Mouse (Mus musculus) MN1 (cell line): ENCODE data around the gene Naaa.
A peak's percentile ranks its signal among the peaks of the same experiment; 100 is the strongest.

Source experiments
- DNase-seq: peaks from one replicate; pipeline ENCODE4 v3.0.0-alpha.2; 2016; ENCODE audit warnings: low spot score

The Naaa gene

GRCm38 (mm10) chr5:92263761-92264359 is 14.1 kb downstream of the Naaa start:
- peak; percentile 78 for DNase-seq

GRCm38 (mm10) chr5:92262646-92263045 is 15.3 kb downstream of the Naaa start:
- peak; percentile 65 for DNase-seq

DNA sequence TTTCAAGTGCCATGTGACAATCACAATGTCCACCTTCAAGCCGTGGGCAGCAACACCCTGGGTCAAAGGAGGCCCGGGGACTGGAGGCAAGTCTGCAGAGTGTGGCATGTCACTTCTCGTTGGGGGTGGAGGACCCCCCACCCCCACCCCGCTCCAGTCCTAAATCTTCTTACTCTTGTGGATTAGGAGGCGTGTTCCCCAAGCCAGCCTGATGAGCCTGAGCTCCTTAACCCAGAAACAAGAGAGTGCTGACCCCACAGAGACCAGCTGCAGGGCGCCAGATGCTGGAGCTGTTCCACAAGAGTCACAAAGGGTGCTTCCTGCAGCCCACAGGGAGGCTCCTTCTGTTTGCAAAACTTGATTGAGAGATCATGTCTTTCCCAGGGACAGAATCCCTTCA is 21.8 kb downstream of the Naaa start, which contains the start of gene Ppef2:
TSS of gene Ppef2 (minus strand) at position 61 of the 400 bp plus-strand sequence.
- no peak for DNase-seq

DNA sequence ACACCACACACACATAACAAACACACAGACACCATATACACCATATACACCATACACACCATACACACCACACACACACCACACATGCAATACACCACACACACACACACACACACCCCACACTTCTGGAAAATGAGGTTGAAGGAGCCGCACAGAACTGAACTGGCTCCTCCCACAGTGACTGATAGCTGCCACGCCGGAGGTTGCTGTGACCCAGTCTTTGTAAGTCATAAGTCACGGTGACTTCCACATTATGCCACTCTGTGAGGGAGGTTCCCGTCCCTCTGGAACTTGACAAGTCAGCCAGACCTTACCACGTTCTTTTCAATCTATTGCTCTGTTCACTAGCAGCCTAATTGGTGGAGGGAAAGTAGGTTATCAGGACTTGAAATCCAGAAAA is 23.5 kb downstream of the Naaa start:
- DNase-seq = no peak

GRCm38 (mm10) chr5:92252797-92253343 is 25.1 kb downstream of the Naaa start:
- no peak for DNase-seq

- DNase-seq = no peak
These were observed 25.9 kb downstream of the Naaa start for GRCm38 (mm10) chr5:92252031-92252430.

GRCm38 (mm10) chr5:92248614-92249013 is 29.4 kb downstream of the Naaa start:
- DNase-seq = no peak

DNA sequence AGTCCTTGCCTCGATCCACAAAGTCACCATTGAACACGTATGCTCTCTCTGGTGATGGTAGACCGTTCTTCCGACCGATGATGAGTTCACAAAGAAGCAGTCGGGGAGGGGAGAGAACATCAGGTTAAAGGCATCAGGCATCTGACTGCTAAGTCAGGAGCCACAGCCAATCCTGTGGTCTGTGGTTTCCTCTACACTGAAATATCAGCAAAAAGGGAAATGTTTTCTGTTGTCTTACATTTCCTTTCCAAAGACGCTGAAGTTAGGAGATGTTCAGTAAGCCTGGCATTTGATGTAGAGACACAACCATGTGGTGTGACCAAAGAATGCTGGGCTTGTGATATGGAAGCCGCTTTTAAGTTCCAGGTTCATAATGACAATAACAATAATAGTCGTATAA is 32.5 kb downstream of the Naaa start:
- DNase-seq = no peak

GRCm38 (mm10) chr5:92244900-92245299 is 33.1 kb downstream of the Naaa start:
- DNase-seq = no peak

GRCm38 (mm10) chr5:92240769-92241168 is 37.2 kb downstream of the Naaa start:
- no peak for DNase-seq

DNA sequence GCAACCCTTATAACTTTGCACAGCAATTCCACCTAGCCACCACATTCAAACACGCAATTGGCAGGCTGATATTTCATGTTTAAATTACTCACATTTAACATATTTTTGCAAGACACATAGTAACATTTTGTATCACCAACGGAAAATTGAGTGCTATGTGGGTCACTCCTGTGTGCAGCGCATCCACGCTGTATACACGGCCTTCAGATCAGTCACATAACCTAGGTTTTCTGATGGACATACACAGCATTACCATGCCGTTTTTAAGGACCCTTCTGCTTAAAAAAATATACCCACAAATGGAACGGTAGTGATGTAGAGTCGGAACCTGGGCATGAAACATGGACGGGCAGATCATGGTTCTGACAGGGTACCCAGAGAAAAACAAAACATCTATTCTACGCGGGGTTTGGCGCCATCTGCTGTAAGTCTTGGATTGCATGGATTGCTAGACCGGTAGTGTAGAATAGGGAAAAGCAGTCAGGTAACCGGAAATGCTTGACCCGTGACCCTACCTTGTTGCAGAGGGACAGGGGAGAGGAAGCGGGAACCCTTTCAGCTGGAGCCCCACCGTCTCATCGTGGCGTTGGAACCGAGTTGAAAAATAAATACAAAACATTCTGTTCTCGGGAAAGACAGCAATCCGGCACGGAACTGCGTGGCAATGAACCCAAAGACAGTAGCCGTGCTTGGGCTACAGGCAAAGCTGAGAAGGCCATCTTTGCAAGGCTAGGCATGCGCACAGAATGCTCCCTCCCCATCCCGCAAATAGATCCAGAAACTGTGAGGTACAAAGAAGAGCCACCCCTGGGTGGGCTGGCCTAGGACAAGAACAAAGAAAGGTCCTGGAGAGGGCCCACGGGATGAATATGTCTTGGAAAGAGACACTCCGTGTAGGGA is 38.4 kb downstream of the Naaa start:
- peak; percentile 46 for DNase-seq

- peak; percentile 9 for DNase-seq
These were observed 42.9 kb downstream of the Naaa start for GRCm38 (mm10) chr5:92234939-92235557.

GRCm38 (mm10) chr5:92233366-92233765 is 44.6 kb downstream of the Naaa start:
- no peak for DNase-seq

DNA sequence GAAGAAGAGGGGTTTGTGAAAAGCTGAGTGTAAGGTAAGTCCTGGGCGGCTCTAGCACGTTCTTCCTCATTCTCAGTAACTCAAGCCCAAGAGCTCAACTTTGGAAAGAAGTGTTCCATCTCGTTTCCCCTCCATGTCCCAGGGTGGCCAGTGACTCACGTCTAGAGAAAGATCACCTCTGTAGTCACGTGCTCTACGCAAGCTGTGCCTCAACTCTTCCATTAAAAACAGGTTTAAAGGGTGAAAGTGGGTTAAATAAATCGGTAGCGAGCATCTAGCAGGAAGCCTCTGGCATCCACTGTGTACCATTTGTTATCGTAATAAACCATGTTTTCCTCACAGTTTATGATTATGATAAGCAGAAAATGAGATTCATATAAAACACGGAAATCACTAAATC is 46.1 kb downstream of the Naaa start:
- no peak for DNase-seq

- no peak for DNase-seq
These were observed 47.7 kb downstream of the Naaa start for GRCm38 (mm10) chr5:92230306-92230705.

DNA sequence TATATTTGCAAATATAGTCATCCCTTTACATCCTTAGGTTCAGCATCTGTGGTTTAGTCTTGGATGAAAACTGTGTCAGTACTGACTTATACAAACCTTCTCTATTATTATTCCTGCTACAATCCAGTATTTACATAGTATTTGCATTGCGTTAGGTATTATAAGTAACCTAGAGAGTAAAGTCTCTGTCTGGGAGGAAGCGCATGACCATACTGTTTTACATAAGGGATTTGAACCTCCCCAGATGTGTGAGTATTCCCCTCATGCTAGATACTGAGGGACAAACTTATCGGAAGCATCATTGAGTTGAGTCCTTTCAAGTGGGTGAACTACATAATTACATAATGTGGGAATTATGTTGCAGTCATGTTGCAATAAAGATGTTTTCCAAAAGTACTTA is 48.5 kb downstream of the Naaa start:
- no peak for DNase-seq

DNA sequence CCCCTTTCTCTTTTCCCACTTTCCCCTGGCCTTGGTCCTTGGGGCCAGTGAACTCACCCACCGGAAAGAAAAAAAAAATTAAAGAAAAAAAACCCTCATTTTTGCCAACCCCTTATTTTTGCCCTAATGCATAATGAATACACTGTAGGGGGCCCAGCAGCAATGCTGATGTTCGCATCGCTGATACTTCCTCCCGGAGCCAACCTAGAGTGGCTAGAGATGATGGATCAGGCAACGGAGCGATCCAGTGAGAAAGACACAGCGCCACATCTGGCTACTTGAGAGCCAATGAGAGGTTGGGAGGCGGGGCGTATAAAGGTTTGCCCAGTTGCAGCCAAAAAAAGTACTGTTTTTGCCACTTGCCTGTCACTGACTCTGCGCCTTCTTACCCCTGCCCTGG is 49.2 kb downstream of the Naaa start:
- DNase-seq = no peak

DNA sequence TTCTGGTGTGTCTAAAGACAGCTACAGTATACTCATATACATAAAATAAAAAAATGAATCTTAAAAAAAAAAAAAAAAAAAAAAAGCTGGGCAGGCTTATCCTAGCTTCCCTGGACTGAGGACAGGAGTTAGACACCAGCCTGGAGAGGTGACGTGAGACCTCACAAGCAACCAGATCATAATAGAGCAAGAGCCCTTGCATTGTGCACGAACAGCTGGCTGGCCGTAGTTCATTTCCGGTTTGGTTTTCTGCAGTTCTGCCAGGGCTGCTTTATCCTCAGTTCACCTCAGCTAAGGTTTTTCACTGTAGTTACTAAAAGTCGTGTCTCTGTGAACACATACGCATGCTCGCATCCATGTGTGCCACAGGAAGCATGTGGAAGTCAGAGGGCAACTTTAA is 50.2 kb downstream of the Naaa start:
- no peak for DNase-seq

GRCm38 (mm10) chr5:92220287-92220902 is 57.6 kb downstream of the Naaa start:
- peak; percentile 31 for DNase-seq

- DNase-seq = peak; percentile 18
These were observed 58.1 kb downstream of the Naaa start for GRCm38 (mm10) chr5:92219826-92220225.

- no peak for DNase-seq
These were observed 58.8 kb downstream of the Naaa start for GRCm38 (mm10) chr5:92218915-92219793.
